Mouse (Mus musculus): ENCODE measurements around the gene Hist1h1a. TPM values are rescaled to one million over a fixed set of nuclear protein-coding genes. Genes with fewer than 3 reads are reported as not detected.

Hist1h1a gene
- polyA plus RNA-seq, 1 experiment from 2014 or later, result 0.76 TPM

GRCm38 (mm10) chr13:23799405-23799804 is 35.9 kb downstream of the Hist1h1a start:
- no peak overlapping the region for H3K27ac ChIP-seq
- no peak overlapping the region for H3K9ac ChIP-seq
- no peaks in the 10 kb centered on the region for H3K4me1 ChIP-seq (replicated peaks)
- no peaks in the 10 kb centered on the region for H3K27me3 ChIP-seq
- H3K36me3 ChIP-seq, result no peaks in the 10 kb centered on the region
- H3K4me2 ChIP-seq, result no peak overlapping the region
- no peaks in the 10 kb centered on the region for H3K9me3 ChIP-seq (replicated peaks)
- WGBS, result 76% methylated on average over 5 of the region's 5 CpGs
- no peak for ATAC-seq (replicated peaks; ENCODE audit: insufficient number of reproducible peaks, insufficient read depth, low FRiP score, low read depth)
- H3K4me3 ChIP-seq, result no peak overlapping the region

- Histone ChIP-seq H3K4me2 (no peak overlapping the region), H3K27me3 (no peaks in the 10 kb centered on the region), H3K4me1 (replicated peaks) (no peaks in the 10 kb centered on the region), H3K9ac (no peak overlapping the region), H3K9me3 (replicated peaks) (no peaks in the 10 kb centered on the region), H3K27ac (no peak overlapping the region), H3K4me3 (no peak overlapping the region), H3K36me3 (no peaks in the 10 kb centered on the region)
- 72% methylated on average over 2 of the region's 2 CpGs for WGBS
- no peak for ATAC-seq (replicated peaks; ENCODE audit: insufficient number of reproducible peaks, insufficient read depth, low FRiP score, low read depth)
Measured at GRCm38 (mm10) chr13:23804532-23804931, 41.1 kb downstream of the Hist1h1a start.

DNA sequence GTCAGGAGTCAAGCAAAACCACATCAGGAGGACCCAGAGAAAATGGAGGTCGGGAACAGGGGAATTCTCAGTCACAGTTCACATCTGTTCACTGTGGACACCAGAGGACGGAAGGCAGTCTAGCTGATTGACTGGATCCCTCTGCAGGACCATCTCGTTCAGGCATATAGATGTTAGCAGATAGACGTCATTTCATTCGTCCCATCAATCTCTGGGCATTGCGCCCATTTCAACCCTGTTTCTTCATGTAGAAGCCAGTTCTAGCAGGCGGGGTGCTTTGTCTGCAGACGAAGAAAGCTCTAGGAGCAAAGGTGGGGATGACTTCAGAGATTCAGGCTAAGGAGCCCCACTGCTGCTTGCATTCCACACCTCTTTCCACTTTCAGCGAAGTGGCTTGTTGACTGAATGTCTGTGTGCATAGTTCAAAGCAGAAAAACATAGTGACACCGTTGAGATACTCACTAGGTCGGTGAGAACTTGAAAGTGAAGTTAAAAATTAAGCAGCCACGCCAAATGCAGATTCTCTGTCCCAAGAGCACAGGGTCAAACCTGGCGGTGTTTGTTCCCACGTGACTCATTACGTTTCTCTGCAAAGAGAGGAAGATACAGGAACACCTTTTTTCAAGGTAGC is 43.1 kb downstream of the Hist1h1a start, which contains the start of gene Slc17a2:
Gene Slc17a2, plus strand, starts transcription at position 572 of the 631 bp plus-strand sequence.
- Histone ChIP-seq H3K9ac (no peak within 1 kb of the TSS), H3K27me3 (no peaks in the 10 kb centered on the region), H3K4me2 (no peak within 1 kb of the TSS), H3K36me3 (no peaks in the 10 kb centered on the region), H3K4me3 (no peak within 1 kb of the TSS), H3K27ac (no peak within 1 kb of the TSS), H3K9me3 (replicated peaks) (no peaks in the 10 kb centered on the region), H3K4me1 (replicated peaks) (no peaks in the 10 kb centered on the region)
- WGBS, result 78% methylated on average over 15 of the region's 15 CpGs
- no peak for ATAC-seq (replicated peaks; ENCODE audit: insufficient number of reproducible peaks, insufficient read depth, low FRiP score, low read depth)

Small RNA genes within 50 kb of the gene (microRNA-seq; reads per million reads assigned to microRNA genes)
- not detected for gene Gm44314
- not detected for gene Gm44484

Other genes with a start within 250 kb of the Hist1h1a start
- 5.4 and 5.7 TPM in 2 replicates for gene Hist1h4h, start 232.6 kb upstream of the Hist1h1a start, polyA plus RNA-seq (2015; fragmentation: Nextera tagmentation; extraction: Ambion mirVana)
- gene Hist1h2af, start 229.8 kb upstream of the Hist1h1a start, polyA plus RNA-seq (2015; fragmentation: Nextera tagmentation; extraction: Ambion mirVana), result 2.2 and 2.6 TPM in 2 replicates
- 1.6 and 3.1 TPM in 2 replicates for gene Hist1h3g, start 228.2 kb upstream of the Hist1h1a start, polyA plus RNA-seq (2015; fragmentation: Nextera tagmentation; extraction: Ambion mirVana)
- 0.61 and 0.74 TPM in 2 replicates for gene Hist1h2bh, start 220.3 kb upstream of the Hist1h1a start, polyA plus RNA-seq (2015; fragmentation: Nextera tagmentation; extraction: Ambion mirVana)
- 0.16 and 0.25 TPM in 2 replicates for gene Hist1h3f, start 219.6 kb upstream of the Hist1h1a start, polyA plus RNA-seq (2015; fragmentation: Nextera tagmentation; extraction: Ambion mirVana)
- 0.62 and 0.66 TPM in 2 replicates for gene Hist1h4f, start 212.0 kb upstream of the Hist1h1a start, polyA plus RNA-seq (2015; fragmentation: Nextera tagmentation; extraction: Ambion mirVana)
- gene Hist1h1d, start 210.4 kb upstream of the Hist1h1a start, polyA plus RNA-seq (2015; fragmentation: Nextera tagmentation; extraction: Ambion mirVana), result 0.18 and 0.23 TPM in 2 replicates
- 1.7 and 2.4 TPM in 2 replicates for gene Hist1h3e, start 201.3 kb upstream of the Hist1h1a start, polyA plus RNA-seq (2015; fragmentation: Nextera tagmentation; extraction: Ambion mirVana)
- 33.7 and 35.5 TPM in 2 replicates for gene Hist1h2ae, start 192.4 kb upstream of the Hist1h1a start, polyA plus RNA-seq (2015; fragmentation: Nextera tagmentation; extraction: Ambion mirVana)
- 4.3 and 4.6 TPM in 2 replicates for gene Hist1h2bg, start 192.3 kb upstream of the Hist1h1a start, polyA plus RNA-seq (2015; fragmentation: Nextera tagmentation; extraction: Ambion mirVana)
- 0.97 and 1.5 TPM in 2 replicates for gene Hist1h2bf, start 189.5 kb upstream of the Hist1h1a start, polyA plus RNA-seq (2015; fragmentation: Nextera tagmentation; extraction: Ambion mirVana)
- 1.2 and 1.6 TPM in 2 replicates for gene Hist1h2ad, start 189.3 kb upstream of the Hist1h1a start, polyA plus RNA-seq (2015; fragmentation: Nextera tagmentation; extraction: Ambion mirVana)
- 2.0 and 2.2 TPM in 2 replicates for gene Hist1h3d, start 187.9 kb upstream of the Hist1h1a start, polyA plus RNA-seq (2015; fragmentation: Nextera tagmentation; extraction: Ambion mirVana)
- gene Hist1h4d, start 182.1 kb upstream of the Hist1h1a start, polyA plus RNA-seq (2015; fragmentation: Nextera tagmentation; extraction: Ambion mirVana), result 48.2 and 53.2 TPM in 2 replicates
- gene Hist1h2be, start 142.5 kb upstream of the Hist1h1a start, polyA plus RNA-seq (2015; fragmentation: Nextera tagmentation; extraction: Ambion mirVana), result 1.7 and 1.9 TPM in 2 replicates
- 9.6 and 10.8 TPM in 2 replicates for gene Hist1h1e, start 141.1 kb upstream of the Hist1h1a start, polyA plus RNA-seq (2015; fragmentation: Nextera tagmentation; extraction: Ambion mirVana)
- gene Hist1h2ac, start 79.7 kb upstream of the Hist1h1a start, polyA plus RNA-seq (2015; fragmentation: Nextera tagmentation; extraction: Ambion mirVana), result 0.50 and 0.74 TPM in 2 replicates
- gene Hist1h2bc, start 79.5 kb upstream of the Hist1h1a start, polyA plus RNA-seq (2015; fragmentation: Nextera tagmentation; extraction: Ambion mirVana), result 51.8 and 52.1 TPM in 2 replicates
- 0.14 TPM in 1 of 2 replicates, not detected in the other for gene Hist1h1t, start 67.9 kb upstream of the Hist1h1a start, polyA plus RNA-seq (2015; fragmentation: Nextera tagmentation; extraction: Ambion mirVana)
- gene Hist1h4c, start 65.2 kb upstream of the Hist1h1a start, polyA plus RNA-seq (2015; fragmentation: Nextera tagmentation; extraction: Ambion mirVana), result 2.4 and 2.7 TPM in 2 replicates
- 10.3 and 13.6 TPM in 2 replicates for gene Hfe, start 52.8 kb upstream of the Hist1h1a start, polyA plus RNA-seq (2015; fragmentation: Nextera tagmentation; extraction: Ambion mirVana)
- 38.8 and 41.2 TPM in 2 replicates for gene Hist1h1c, start 24.9 kb upstream of the Hist1h1a start, polyA plus RNA-seq (2015; fragmentation: Nextera tagmentation; extraction: Ambion mirVana)
- 2.0 and 4.1 TPM in 2 replicates for gene Hist1h3c, start 18.1 kb upstream of the Hist1h1a start, polyA plus RNA-seq (2015; fragmentation: Nextera tagmentation; extraction: Ambion mirVana)
- gene Hist1h2bb, start 16.9 kb upstream of the Hist1h1a start, polyA plus RNA-seq (2015; fragmentation: Nextera tagmentation; extraction: Ambion mirVana), result 1.2 and 1.9 TPM in 2 replicates
- gene Hist1h2ab, start 12.5 kb upstream of the Hist1h1a start, polyA plus RNA-seq (2015; fragmentation: Nextera tagmentation; extraction: Ambion mirVana), result 15.3 and 20.4 TPM in 2 replicates
- 3.1 and 4.7 TPM in 2 replicates for gene Hist1h3b, start 11.4 kb upstream of the Hist1h1a start, polyA plus RNA-seq (2015; fragmentation: Nextera tagmentation; extraction: Ambion mirVana)
- 1.2 and 1.7 TPM in 2 replicates for gene Hist1h4b, start 6.7 kb upstream of the Hist1h1a start, polyA plus RNA-seq (2015; fragmentation: Nextera tagmentation; extraction: Ambion mirVana)
- gene Hist1h4a, start 2.4 kb upstream of the Hist1h1a start, polyA plus RNA-seq (2015; fragmentation: Nextera tagmentation; extraction: Ambion mirVana), result not detected in 2 replicates
- gene Hist1h3a, start 1.3 kb upstream of the Hist1h1a start, polyA plus RNA-seq (2015; fragmentation: Nextera tagmentation; extraction: Ambion mirVana), result 1.5 and 2.4 TPM in 2 replicates
- not detected in 2 replicates for gene Trim38, start 6.2 kb downstream of the Hist1h1a start, polyA plus RNA-seq (2015; fragmentation: Nextera tagmentation; extraction: Ambion mirVana)
- not detected in 2 replicates for gene Slc17a2, start 43.3 kb downstream of the Hist1h1a start, polyA plus RNA-seq (2015; fragmentation: Nextera tagmentation; extraction: Ambion mirVana)
- 0.03 TPM in 1 of 2 replicates, not detected in the other for gene Slc17a3, start 75.8 kb downstream of the Hist1h1a start, polyA plus RNA-seq (2015; fragmentation: Nextera tagmentation; extraction: Ambion mirVana)
- gene Slc17a1, start 104.1 kb downstream of the Hist1h1a start, polyA plus RNA-seq (2015; fragmentation: Nextera tagmentation; extraction: Ambion mirVana), result not detected in 2 replicates
- gene Slc17a4, start 151.3 kb downstream of the Hist1h1a start, polyA plus RNA-seq (2015; fragmentation: Nextera tagmentation; extraction: Ambion mirVana), result not detected in 2 replicates
- gene Hist1h2ba, start 170.5 kb downstream of the Hist1h1a start, polyA plus RNA-seq (2015; fragmentation: Nextera tagmentation; extraction: Ambion mirVana), result not detected in 2 replicates
- gene Hist1h2aa, start 170.8 kb downstream of the Hist1h1a start, polyA plus RNA-seq (2015; fragmentation: Nextera tagmentation; extraction: Ambion mirVana), result not detected in 2 replicates
- gene Scgn, start 227.5 kb downstream of the Hist1h1a start, polyA plus RNA-seq (2015; fragmentation: Nextera tagmentation; extraction: Ambion mirVana), result not detected in 2 replicates

Data from heart, embryonic 15.5 days (tissue).